Mouse (Mus musculus): ENCODE measurements at regions not wholly inside any gene's neighbourhood (a gene's known extent, or its start where the extent isn't known, plus 50 kb on each side); places are given as distances from the start of the nearest gene placed in this dataset.

DNA sequence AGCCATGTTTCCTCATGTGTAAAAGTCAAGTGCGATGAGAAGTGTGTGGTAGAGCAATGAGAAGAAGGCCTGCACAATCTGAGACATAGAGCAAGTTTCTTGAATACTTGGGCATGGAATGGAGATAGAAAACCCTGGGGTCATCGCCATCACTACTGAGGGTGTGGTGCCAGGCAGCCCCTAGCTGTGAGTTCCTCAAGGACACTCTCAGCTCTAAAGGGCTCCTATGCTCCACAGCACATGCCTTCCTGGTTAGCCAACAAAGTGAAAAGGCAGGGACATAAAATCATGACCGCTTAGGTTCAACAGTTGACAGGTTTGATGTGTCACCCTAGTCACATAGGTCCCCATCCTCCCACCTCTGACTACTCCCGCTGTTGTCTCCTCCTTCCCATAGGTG is 66.8 kb upstream of the Rps6ka3 start:
- TF ChIP-seq CTCF (IDR thresholded peaks at IDR 0.05; ENCODE audit: borderline replicate concordance, insufficient read depth, low read length): no peak
- TF ChIP-seq POLR2A (IDR thresholded peaks at IDR 0.05; ENCODE audit: low read depth, low read length): no peak

Measured in embryonic fibroblast, embryonic 13.5 days (primary cell).